Mouse (Mus musculus): ENCODE measurements at regions not wholly inside any gene's neighbourhood (a gene's known extent, or its start where the extent isn't known, plus 50 kb on each side); places are given as distances from the start of the nearest gene placed in this dataset.

DNA sequence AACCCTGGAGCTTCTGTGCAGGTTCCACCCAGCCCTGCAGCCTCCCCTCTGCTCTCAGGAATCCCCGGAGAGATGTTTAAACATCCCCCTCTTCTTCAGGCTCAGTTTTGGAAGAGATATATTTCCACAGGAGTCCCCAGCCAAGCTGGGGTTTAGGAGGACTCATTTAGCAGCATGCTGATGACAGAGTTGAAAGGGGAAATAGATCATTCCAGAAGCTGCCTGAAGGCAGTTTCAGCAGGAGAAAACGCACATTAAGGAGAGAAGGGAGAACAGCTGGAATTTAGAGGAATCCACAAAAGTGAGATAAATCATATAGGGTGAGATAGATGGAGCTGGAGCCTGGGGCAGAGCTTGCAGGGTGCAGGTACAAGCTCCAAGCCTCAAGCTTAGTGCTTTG is 357.6 kb upstream of the Gm10131 start:
- no peak for TF ChIP-seq POLR2AphosphoS2 (IDR thresholded peaks at IDR 0.05; ENCODE audit: low read length)
- no peak for TF ChIP-seq CHD1 (IDR thresholded peaks at IDR 0.05; ENCODE audit: low read depth, low read length)
- TF ChIP-seq CTCF (IDR thresholded peaks at IDR 0.05 in 2 of 3, conservative IDR thresholded peaks at IDR 0.05 in 1 of 3; ENCODE audit: control insufficient read depth in 1 of 3, insufficient read depth in 1 of 3, low read depth in 2 of 3, low read length in 3 of 3, poor library complexity in 1 of 3, severe bottlenecking in 1 of 3) = no peak
- TF ChIP-seq JUND (IDR thresholded peaks at IDR 0.05; ENCODE audit: low read depth, low read length) = no peak
- TF ChIP-seq ZC3H11A (IDR thresholded peaks at IDR 0.05; ENCODE audit: low read depth, low read length) = no peak
- TF ChIP-seq USF2 (IDR thresholded peaks at IDR 0.05; ENCODE audit: borderline replicate concordance in 1 of 2, insufficient read depth in 1 of 2, low read depth in 1 of 2, low read length in 2 of 2) = no peak
- TF ChIP-seq POLR2A (IDR thresholded peaks at IDR 0.05; ENCODE audit: control insufficient read depth in 1 of 2, insufficient read depth in 1 of 2, low read depth in 1 of 2, low read length in 2 of 2, poor library complexity in 1 of 2) = no peak
- TF ChIP-seq NRF1 (IDR thresholded peaks at IDR 0.05; ENCODE audit: insufficient read depth, low read depth, low read length, poor library complexity, severe bottlenecking) = no peak
- TF ChIP-seq ZNF384 (IDR thresholded peaks at IDR 0.05; ENCODE audit: low read depth, low read length) = no peak
- no peak for TF ChIP-seq EP300 (IDR thresholded peaks at IDR 0.05; ENCODE audit: low read depth in 1 of 2, low read length in 2 of 2)
- no peak for TF ChIP-seq MAX (IDR thresholded peaks at IDR 0.05; ENCODE audit: low read length)

All from MEL (cell line).